Mouse (Mus musculus) cerebellum, postnatal 10 days (tissue): ENCODE results near the gene Emcn.

Experiments used
- DNase-seq, 2 experiments: peaks; one replicate each; pipeline ENCODE4 v3.0.0; 2021; ENCODE audit warnings: mixed read lengths in 2 of 2

Gene Emcn

DNA sequence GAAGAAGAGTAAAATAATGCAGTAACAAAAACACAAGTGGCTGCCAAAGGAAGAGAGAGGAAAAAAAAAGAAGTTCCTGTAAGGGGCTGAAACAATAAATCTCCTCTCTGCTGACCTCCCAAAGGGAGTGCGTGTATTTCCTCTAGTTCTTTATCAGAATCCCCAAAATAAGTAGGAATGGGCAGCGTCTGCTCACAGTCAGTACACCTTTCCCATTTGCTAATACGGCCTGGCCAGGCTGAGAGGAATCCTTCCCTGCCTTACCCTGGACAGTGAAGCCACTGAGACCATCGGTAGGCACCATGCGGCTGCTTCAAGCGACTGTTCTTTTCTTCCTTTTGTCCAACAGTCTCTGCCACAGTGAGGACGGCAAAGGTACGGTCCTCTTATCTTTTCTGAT lies at the start of gene Emcn:
Emcn (plus strand) TSS at position 130 of the 400 bp plus-strand sequence.
- no peak for DNase-seq

DNA sequence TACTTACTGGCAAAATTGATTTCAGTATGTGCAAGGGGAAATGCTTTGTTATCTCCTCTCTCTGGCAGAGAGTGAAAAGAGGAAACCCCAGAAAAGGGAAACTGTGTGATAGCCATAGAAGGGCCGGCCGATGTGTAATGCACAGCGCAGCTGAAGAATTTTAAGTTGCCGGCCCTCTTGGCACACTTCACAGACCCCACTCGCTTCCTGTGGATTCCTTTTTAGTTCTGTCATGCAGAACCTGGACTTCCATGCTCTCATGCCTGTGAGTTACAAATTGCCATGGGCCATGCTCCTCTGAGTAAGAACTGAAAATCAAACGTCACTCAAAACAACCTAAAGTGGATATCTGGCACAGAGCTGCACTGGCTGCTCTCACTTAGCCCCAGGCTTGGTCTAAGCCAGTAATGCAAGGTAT lies 47.7 kb upstream of the Emcn start:
- peak; percentile 24 to 33 for DNase-seq

DNA sequence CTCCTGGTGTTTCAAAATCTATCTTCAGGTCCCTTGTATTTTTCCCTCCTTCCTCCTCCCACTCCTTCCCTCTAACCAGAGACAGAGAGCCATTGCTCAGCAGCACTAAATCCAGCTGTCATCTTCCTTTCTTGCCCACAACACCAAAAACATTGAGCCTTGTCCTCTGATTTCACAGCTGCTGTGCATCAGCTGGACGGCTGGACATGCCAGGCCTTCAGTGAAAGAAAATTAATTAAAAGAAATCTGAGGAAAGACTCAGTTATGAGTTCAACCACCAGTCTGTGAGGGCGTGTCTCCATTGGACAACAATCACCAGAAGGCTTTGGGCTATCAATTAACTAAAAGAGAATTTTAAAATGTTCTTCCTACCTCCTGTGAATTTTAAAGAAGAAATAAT lies 42.6 kb upstream of the Emcn start:
- DNase-seq = no peak

DNA sequence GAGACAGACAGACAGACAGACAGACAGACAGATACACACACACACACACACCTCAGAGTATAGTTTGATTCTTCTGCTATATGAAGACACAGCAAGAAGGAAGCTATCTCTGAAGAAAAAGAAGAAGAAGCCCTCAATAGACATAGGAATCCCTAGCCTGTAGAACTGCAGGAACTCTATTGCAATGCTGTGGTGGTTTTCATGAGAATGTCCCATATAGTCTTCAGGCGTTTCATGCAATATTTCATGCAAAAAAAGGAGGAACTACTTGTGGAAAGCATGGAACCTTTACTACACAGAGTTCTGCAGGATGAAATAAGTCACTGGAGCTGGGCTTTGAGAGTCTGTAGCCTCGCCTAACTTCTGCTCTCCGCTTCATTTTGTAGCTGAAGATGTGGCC lies 40.7 kb upstream of the Emcn start:
- no peak for DNase-seq

DNA sequence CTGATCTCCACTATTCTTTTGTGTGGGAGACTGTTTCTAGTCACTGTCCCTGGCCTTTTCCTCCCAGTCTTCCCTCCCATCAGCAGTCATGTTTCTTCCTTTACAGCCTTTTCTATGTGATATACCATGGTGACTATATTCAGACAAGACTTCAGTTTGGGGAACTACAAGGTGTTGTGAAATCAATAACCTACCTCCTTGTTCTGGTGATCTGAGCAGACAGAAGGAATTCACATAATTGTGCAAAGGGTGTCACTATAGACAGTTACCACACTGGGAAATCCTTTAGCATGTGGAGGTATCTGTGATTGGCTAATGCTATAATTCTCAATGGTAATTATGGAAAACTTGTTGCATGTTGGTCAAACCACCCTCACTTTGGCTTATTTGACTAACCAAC lies 39.7 kb upstream of the Emcn start:
- no peak for DNase-seq

DNA sequence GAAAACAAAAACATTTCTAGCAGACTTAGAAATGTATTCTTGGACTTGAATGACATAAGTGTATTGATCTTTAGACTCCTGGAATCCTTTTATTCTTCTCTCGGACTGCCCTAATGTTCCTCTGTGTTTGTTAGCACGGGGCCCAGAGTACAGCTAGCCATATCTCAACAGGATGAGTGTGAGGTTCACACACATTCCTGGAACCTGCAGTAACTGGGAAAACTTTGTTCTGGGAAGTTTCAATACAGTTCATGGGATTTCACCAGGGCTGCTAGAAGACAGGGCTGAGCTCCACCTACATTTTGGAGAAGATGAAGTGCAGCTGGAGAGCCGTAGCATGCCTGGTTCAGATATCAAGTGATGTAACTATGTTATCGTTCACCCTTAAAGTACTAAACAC lies 38.1 kb upstream of the Emcn start:
- no peak for DNase-seq

DNA sequence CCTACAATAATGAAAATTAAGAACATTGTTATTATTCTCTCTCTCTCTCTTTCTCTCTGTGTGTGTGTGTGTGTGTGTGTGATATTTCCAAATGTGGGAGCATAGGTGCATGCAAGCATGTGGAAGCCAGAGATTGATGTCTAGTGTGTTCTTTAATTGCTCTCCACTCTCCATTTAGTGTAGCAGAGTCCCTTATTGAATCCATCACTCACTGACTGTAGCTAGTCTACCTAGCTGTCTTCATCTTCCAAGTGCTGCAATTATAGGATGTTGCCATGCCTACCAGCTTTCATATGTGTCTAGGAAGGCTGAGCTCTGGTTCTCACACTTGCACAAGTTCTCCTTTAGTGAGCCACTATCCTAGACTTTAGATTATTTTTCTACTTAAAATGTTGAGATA lies 30.9 kb upstream of the Emcn start:
- DNase-seq = no peak

DNA sequence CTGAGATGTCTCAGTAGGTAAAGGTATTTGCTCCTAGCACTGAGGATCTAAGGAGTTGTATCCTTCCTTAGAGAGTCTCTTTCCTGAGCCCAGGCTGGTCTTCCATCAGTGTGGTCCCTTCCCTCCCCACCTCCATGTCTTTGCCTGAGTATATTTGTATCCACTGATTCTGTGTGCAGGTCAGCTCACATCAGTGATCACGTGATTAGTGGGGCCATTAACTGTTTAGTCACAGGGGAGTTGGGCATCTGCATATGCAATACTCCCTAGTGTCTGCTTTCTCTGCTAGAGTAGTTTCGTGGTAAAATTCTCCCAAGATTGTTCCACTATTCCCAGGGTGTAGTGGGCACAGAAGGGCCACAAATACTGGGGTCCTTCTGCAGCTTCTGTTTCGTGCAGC lies 28.3 kb upstream of the Emcn start:
- no peak for DNase-seq

DNA sequence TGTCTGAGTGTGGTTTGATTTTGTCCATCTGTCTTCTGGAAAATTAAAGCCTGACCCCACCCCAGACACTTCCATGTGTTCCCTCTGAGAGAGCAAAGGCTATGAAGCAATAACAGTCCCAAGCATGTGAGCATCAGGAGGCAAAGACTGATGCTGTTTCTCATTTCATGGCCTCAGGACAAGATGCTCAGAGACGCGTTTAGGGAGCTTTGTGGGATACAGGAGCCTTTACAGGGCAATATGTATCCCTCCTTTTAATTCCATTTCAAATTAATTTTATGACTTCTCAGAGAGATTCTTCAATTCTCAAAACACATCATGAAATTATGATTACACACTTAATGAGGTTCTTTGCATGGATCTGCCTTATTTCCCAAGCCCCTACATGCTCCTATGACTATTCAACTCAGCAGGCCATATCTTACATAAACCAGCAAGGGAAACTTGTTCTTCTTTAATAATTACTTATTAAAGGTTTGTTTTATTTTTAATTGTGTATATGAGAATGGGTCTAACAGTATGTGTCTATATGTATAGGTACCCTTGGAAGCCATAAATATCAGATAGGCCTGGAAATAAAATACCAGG lies 27.0 kb upstream of the Emcn start:
- no peak for DNase-seq

DNA sequence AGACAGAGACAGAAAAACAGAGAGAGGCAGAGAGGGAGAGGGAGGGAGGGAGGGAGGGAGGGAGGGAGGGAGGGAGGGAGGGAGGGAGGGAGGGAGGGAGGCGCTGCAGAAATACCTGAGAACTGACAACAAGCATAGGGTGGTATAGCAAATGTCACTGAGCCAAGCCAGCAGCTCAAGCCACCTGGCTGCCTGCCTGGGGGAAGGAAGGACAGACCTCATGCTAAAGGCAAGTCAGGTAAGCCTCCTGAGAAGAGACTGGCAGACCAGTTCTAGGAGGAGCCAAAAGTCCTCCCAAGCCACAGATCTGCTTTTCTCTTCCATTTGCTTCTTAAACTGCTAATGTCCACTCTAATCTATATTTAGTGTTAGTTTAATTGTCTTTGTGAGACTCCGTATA lies 22.5 kb upstream of the Emcn start:
- peak; percentile 44 to 71 for DNase-seq

DNA sequence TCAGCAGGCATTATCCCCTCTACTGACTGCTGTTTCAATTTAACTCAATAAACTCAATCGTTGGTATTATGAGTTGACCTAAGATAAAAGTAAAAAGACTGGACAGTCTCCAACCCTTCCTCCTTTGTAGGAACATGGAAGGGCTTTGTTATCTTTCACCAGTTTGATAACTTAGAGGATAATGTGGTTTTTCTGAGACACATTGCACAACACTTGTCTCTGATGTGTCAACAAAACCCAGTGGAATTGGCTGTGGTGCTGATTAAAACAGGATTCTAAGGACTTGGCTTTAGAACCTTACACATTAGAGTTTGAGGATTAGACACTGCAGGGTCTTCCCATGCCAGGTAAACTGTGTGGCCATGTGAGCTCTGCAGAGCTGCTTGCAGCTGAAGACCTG lies 20.9 kb upstream of the Emcn start:
- no peak for DNase-seq

DNA sequence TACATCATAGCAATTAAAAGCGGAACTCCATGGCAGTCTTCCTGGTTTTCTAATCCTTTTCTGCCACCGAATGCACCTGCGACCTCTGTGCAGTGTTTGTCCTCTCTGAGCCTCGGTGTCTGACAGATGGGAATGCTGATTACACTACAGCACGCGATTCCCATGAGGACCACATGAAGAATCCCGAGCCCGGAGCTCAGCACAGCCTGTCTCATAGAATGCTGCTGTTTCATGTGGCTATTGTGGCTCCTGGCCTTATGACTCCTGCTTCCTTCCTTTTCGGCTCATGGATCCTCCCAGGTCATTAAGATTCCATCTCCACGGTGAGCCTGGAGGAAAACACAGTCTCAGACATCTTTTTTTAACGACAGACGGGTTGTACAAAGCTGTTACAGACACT lies 18.6 kb upstream of the Emcn start:
- peak; percentile 69 to 75 for DNase-seq

DNA sequence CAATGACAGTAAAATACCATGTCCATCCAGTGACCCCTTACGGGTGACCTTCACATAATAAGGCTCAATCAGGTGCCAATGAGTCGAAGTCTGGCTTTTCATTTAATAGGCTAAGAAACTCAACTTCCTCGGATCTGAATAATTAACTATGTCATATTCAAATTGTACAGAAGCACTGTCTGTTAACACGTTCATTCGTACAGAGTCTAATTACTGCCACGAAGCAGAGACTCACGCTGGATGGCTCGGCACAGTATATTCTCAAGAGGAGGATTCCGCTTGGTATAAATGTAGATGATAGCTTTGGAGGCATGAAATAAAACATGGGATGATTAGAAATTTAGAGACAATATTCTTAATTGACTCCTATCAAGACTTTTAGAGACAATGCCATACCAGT lies 11.0 kb upstream of the Emcn start:
- DNase-seq = no peak

DNA sequence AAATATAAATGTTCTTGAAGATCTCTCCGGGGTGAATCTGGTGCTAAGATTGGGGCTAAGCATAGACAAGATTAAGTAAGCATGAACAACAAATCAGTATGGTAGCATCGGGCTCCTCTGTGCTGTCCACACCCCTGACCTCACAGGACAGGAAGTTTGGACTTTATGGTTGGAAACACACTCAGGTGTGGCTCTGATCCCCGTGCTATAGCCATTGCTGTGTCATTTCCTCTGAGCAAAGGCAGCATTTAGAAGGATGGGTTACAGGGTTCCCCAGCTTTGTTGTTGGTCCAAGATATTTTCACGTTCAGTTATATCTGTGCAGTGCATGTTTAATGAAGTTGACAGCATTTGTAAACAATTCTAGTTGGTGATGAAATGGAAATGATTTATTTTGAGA lies 9.9 kb upstream of the Emcn start:
- no peak for DNase-seq

DNA sequence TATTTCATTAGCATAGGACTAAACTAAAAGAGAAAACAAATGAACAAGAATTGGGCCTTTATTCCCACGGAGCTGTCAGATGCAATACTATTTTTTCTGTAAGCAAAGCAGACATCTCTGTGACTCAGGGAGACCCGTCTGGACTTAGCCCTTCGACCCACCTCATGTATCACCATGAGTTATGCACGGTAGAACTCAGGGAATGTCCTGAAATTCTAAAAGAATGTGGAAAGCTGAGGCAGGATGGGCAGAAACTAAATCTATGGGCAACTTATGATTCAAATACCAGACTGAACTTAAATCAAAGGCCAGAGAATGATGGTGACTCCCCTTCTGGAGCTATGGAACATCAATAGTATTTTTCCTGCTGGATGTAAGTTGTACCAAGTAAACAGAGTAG lies 8.3 kb upstream of the Emcn start:
- DNase-seq = no peak

DNA sequence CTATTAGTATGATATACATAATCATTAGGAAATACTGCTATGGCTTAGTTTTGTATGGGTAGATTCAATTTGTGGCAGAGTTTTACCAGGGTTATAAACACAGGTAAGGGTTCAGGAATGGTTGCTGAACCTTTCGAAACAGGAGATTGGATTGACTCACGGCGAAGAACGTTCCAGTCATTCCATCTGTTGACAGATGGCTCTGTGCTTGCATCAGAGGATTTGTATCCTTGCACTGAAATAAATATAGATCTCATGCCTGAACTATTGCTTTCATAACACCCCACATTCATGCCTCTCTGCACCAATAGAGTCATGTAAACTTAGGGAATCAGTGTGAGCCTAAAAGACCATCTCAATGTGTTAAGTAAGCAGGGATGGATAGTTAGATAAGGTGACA lies 4.9 kb upstream of the Emcn start:
- DNase-seq = no peak

DNA sequence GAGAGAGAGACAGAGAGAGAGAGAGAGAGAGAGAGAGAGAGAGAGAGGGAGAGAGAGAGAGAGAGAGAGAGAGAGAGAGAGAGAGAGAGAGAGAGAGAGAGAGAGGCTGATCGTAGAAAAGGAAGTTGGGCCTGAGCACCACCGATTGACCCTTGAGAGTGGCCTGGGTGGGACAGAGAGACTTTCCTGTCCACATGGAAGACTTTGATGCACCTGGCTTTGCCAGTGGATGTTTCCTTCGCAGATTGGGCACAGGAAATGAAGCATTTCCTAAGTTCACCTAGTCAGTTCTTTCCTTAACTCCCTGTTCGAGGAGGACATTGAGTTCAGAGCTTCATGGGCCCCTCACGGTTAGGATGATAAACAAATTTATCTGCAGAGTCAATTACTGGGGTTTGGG lies 2.6 kb downstream of the Emcn start:
- no peak for DNase-seq

DNA sequence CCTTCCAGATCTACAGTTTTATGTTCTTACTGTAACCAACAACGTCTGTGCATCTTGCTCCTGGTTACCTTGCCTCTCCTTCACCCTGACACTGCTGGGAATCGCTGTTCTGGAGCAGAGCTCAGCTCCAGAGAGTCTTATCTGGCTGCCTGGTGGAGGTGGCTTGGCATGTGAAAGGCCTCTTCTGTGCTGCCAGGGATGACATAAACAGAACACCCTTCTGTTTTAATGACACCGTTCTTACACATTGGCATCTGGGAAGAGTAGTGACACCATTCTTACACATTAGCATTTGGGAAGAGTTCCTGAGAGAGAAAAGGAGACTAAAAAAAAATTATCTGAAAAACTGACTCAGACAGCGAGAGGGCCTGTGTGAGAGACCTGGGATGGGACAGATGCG lies 11.0 kb downstream of the Emcn start:
- no peak for DNase-seq

DNA sequence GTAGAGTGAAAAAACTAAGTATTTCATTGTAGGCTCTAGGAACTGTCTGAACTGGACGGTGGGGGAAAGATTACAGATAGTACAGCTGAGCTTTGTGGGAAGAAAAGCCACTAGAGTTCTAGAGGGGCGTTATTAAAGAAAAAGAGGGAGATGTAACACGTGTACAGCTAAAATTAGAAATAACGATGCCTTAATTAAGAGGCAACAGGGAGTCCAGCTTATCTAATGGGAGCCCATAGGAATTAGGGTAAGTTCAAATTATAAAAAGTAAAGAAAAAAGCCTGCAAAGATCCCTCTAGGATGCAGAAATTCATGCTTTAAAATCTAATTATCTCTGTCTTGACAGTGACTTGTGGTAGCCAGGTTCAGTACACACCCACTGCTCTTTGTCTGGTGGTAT lies 15.8 kb downstream of the Emcn start:
- no peak for DNase-seq

DNA sequence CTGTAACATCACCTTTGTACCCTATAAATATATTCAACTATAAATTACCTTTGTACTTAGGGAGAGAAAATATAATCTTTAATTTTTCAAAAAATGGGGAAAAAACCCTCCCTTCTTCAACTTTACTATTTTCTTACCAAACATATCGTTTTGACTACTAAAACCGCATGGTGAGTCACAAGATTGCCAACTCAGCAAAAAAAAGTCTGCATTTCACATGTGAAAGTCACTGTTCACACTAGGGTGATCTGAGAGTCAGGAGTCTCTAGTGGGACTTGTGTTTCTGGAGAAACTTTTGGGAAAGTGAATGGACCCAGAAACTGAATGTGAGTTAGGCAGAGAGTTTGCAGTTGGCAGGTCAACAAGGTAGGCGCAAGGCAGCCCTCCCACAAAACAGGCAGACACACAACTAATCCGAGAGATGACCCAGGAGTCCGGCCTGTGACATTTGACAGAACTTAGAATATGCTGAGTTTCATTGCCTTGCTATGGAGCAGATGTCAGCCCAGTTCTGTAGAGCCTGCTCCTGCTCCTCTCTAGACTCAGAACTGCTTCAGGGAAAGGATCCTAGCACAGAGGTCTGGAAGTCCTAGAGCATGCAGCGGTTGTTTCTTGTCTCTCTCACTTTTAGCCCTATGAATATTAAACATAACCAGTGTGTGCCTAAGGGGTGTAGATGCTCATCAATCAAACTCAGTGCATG lies 26.4 kb downstream of the Emcn start:
- peak in 1 of 2 experiments; percentile 35 for DNase-seq

DNA sequence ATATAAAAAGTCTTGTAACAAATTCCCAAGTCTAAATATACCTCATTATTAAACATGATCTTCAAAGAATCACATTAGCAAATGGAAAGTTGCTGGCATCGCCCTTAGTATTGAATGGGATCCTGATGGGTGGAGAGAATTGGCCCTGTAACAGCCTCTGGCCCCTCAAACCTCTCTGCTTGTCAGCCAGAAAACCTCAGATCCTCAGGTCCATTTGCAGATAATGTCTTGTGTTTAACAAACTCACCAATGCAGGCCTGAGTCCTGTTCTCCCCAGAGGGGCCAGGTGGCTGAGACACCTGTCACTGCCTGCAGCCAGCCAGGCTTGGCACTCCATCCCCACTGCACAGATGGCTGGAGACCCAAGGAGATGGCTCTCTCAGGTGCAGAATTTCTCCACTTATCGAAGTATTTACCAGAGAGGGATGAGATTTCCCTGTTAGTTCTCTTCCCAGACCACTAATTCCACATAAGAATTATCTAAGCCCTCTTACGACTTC lies 27.0 kb downstream of the Emcn start:
- DNase-seq = peak; percentile 97 to 98

DNA sequence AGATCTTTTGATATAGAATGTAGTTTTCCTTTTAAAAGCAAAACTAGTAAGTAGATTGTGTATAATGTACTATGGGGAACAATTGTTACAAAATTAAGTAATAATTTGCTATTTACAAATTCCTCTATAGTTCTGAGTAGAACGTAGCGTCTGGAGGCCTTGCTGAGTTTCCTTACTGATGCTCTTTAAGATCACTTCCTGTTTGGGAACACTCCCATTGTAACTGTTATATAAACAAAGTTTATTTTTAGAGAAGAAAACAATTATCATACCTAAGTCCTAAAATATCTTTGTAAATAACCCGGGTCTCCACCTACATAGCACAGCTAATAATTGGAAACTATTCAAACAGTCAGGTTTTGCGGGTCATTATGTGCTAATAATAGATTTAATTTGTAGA lies 32.0 kb downstream of the Emcn start:
- no peak for DNase-seq

DNA sequence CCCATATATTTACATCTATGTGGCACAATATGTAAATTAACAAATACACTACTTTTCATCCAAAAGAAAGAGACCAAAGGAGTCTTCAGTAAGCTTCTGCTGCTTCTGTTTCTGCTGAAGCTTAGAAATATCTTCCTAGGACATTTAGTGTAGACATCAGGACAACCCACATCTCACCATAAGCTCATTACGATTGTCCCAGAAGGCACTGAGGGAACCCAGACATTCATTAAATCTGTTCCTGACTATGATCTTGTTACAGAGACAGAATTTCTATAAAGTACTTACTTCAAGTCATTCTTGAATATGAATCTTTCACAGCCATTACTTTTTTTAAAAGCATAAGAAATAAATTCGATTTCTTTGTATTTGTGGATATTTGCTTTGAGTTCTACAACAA lies 41.4 kb downstream of the Emcn start:
- DNase-seq = no peak

DNA sequence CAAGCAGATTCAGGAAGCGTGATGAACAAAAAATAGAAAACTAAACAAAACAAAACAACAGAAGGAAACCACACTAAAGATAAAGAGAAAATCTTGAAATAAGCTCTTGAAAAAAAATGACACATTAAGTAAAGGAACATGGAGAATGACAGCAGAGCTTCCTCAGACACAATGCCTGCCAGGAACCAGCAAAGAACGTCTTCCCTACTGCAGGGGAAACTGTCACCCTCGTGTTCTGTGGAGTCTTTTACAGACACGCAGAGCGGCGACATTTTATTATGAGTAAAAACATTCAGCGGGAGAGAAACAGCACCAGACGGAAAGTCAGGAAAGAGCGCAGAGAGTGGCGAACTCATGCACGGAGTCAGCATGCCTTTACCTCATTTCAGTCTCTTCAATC lies 54.7 kb downstream of the Emcn start:
- no peak for DNase-seq
